Mouse (Mus musculus) lung, postnatal 0 days (tissue): ENCODE results near the gene Pald1. TPM values are rescaled to one million over a fixed set of nuclear protein-coding genes. Genes with fewer than 3 reads are reported as not detected.

Experiments
- ATAC-seq: fragments of 200-750 bp; cut with Nextera tagmentation; 2 replicates; pipeline ENCODE4 v1.8.0; 2017; ENCODE audit warnings: moderate library complexity
- DNase-seq: peaks from one replicate; pipeline ENCODE4 v3.0.0-alpha.2; 2016; ENCODE audit warnings: low spot score
- H3K27ac ChIP-seq: fragments of 300-500 bp; sonication (generic); 2 replicates; pipeline ENCODE4 v1.5.1; 2014; ENCODE audit warnings: antibody characterized with exemption, mild to moderate bottlenecking, low read length, mixed read lengths
- H3K27me3 ChIP-seq: fragments of 300-500 bp; sonication (generic); replicated peaks from 2 replicates; pipeline ENCODE4 v1.6.1; 2014; ENCODE audit warnings: low read length, mixed read lengths; ENCODE audit not compliant: insufficient read depth
- H3K36me3 ChIP-seq: fragments of 300-500 bp; sonication (generic); 2 replicates; pipeline ENCODE4 v1.6.1; 2014; ENCODE audit warnings: low read length, mixed read lengths; ENCODE audit not compliant: insufficient read depth
- H3K4me1 ChIP-seq: fragments of 300-500 bp; sonication (generic); 2 replicates; pipeline ENCODE4 v1.6.1; 2014; ENCODE audit warnings: antibody characterized with exemption, low read depth, low read length, mixed read lengths; ENCODE audit not compliant: insufficient read depth
- H3K4me2 ChIP-seq: fragments of 300-500 bp; sonication (generic); replicated peaks from 2 replicates; pipeline ENCODE4 v1.6.1; 2014; ENCODE audit warnings: low read depth, mild to moderate bottlenecking, low read length, moderate library complexity, mixed read lengths
- H3K4me3 ChIP-seq: fragments of 300-500 bp; sonication (generic); 2 replicates; pipeline ENCODE4 v1.5.1; 2014; ENCODE audit warnings: low read depth, low read length
- H3K9ac ChIP-seq: fragments of 300-500 bp; sonication (generic); replicated peaks from 2 replicates; pipeline ENCODE4 v1.6.1; 2014; ENCODE audit warnings: low read depth, mild to moderate bottlenecking
- H3K9me3 ChIP-seq: fragments of 300-500 bp; sonication (generic); 2 replicates; pipeline ENCODE4 v1.6.1; 2016; ENCODE audit warnings: low read length, mixed read lengths
- CTCF ChIP-seq: IDR thresholded peaks from 2 replicates; pipeline ENCODE4 v1.5.1; 2016; ENCODE audit warnings: antibody characterized with exemption, mild to moderate bottlenecking
- EP300 ChIP-seq: IDR thresholded peaks from 2 replicates; pipeline ENCODE4 v1.6.1; 2016; ENCODE audit warnings: antibody characterized with exemption, mild to moderate bottlenecking, control low read depth
- WGBS: fragments of 180-500 bp; shearing (Covaris S2); extraction: QIAGEN DNeasy Blood & Tissue Kit; methylation state at CpG from one replicate; pipeline ENCODE4 v1.1.7; 2014; 5-methylcytosine and 5-hydroxymethylcytosine counted together
- polyA plus RNA-seq: library from polyadenylated mRNA; unstranded; fragments of >200 nt; fragmentation: Nextera tagmentation; extraction: Ambion mirVana; gene quantifications from 2 replicates; pipeline ENCODE4 v1.2.1, GENCODE M21; 2015

Gene Pald1
- polyA plus RNA-seq, 1 experiment from 2014 or later, result 30.4 TPM

DNA sequence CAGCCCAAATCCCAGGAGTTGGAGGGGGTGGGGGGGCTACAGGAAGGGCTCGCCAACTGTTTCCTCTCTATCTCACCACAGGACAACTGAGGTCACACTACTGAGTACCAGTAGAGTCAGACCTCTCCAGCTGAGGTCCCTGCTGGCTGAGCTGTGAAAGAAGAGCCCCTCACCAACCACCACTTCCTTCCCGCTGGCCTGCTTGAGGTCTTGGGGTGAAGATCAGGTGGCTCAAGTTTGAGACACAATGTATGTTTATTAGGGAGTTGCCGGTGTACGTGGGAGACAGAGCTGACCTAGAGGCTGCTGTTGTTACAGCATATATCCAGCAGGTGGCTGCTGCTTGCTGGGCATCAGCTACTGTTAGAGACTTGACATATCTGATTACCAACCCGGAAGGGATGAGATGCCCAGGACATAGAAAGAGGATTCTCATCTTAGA lies 107.6 kb downstream of the Pald1 start:
- no peak overlapping the region for H3K9ac ChIP-seq
- TF ChIP-seq EP300 (no peak), CTCF (peak; percentile 89)
- DNase-seq (peak; percentile 75), ATAC-seq (peak; percentile 16; the same call in 1 of the 2 replicates)
- no peak overlapping the region for H3K4me3 ChIP-seq
- H3K9me3 ChIP-seq, result no peaks in the 10 kb centered on the region
- H3K4me1 ChIP-seq, result no peaks in the 10 kb centered on the region
- H3K4me2 ChIP-seq, result no peak overlapping the region
- H3K27me3 ChIP-seq, result 0 out of 2 replicates have a peak, but pooled peaks cover 5% of the 10 kb centered on the region
- WGBS, result 2% methylated on average over 5 of the region's 5 CpGs
- no peak overlapping the region for H3K27ac ChIP-seq
- no peaks in the 10 kb centered on the region for H3K36me3 ChIP-seq

DNA sequence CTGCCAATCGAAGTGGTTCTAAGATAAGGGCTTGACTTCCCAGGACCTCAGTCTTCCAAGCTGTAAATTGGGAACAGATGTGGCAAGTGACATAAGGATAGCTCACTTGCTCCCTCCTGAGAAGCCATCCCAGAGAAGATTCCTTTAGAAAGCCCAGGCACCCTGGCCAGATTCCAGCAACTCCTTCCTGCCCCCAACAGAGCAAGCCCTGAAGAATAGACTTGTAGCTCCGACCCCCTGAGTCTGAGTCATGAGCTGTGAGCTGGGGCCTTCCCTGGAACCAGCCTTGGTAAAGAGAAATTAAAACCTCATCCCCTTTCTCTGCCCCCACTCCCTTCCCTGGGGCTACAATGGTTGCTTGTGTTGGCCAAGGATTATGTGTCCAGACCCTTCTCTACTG lies 108.8 kb downstream of the Pald1 start:
- Histone ChIP-seq H3K4me2 (no peak overlapping the region), H3K4me1 (no peaks in the 10 kb centered on the region), H3K9me3 (no peaks in the 10 kb centered on the region), H3K27ac (no peak overlapping the region), H3K9ac (no peak overlapping the region), H3K27me3 (0 out of 2 replicates have a peak, but pooled peaks cover 5% of the 10 kb centered on the region), H3K36me3 (no peaks in the 10 kb centered on the region), H3K4me3 (no peak overlapping the region)
- peak; percentile 8 for DNase-seq
- no peak for ATAC-seq
- TF ChIP-seq CTCF (no peak), EP300 (no peak)
- 45% methylated on average over 2 of the region's 2 CpGs for WGBS

DNA sequence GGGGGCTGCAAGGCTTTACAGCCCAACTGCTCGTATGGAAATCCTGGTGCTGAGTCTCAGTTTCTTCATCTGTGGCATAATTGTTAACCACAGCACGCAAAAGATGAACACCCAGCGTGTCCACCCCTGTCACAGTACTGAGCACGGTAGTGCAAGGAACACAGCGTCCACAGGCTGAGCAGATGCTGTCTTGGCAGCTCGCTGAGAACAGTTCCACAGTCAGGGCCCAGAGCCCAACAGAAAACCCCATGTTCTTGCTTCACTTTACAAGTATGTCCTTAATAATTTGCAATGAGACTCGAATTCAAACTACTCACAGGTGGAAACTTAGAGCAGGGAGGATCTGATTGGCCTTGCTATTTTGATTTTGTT lies 109.5 kb downstream of the Pald1 start:
- DNase-seq (peak; percentile 51), ATAC-seq (peak; percentile 58)
- 47% methylated on average over 7 of the region's 7 CpGs for WGBS
- Histone ChIP-seq H3K9me3 (no peaks in the 10 kb centered on the region), H3K4me1 (no peaks in the 10 kb centered on the region), H3K9ac (peak overlapping the region; percentile 50; the same call in 1 of the 2 replicates), H3K27me3 (0 out of 2 replicates have a peak, but pooled peaks cover 5% of the 10 kb centered on the region), H3K36me3 (no peaks in the 10 kb centered on the region), H3K4me3 (0 out of 2 replicates have a peak overlapping the region, but pooled peaks have one; percentile 45), H3K4me2 (peak overlapping the region; percentile 90), H3K27ac (peak overlapping the region; percentile 72; the same call in 1 of the 2 replicates)
- TF ChIP-seq CTCF (no peak), EP300 (no peak)

DNA sequence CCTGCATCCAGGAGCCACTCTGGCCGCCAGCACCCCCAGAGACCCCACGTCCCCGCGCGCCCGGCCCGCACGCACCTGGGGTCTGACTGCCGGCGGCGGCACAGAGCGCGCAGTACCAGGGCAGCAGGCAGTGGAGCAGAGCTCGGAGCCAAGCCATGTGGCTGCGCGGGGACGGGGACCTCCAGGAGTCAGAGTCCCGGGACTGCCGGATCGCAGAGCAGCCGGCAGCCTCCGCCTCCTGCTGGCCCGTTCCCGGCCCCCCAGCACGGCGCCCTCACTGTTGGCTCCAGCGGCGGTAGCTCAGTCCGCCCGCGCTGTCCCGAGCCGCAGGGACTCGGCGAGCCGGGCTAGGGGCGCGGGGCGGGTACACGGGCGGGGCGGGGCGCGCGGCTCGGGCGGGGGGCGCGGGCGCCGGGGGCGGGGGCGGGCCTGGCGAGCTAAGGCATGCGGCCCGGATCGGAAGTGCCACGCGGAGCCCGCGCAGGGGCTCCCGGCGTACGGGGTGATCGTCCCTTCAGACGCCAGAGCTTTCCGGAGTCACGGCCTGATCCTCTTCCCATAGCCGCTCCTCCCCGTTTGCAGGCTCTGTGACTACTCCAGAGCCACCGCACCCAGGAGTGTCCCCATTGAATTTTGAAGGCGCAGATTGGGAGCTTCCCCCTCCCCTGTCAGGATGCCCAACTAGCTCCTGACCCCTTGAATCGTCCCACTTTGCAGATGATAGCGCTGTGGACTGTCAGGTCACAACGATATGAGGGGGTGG lies 110.1 kb downstream of the Pald1 start, which contains the start of gene Adamts14:
Gene Adamts14, minus strand, starts transcription at position 358 of the 763 bp plus-strand sequence.
- Histone ChIP-seq H3K36me3 (no peaks in the 10 kb centered on the region), H3K4me2 (peak within 1 kb of the TSS; percentile 90), H3K27me3 (0 out of 2 replicates have a peak, but pooled peaks cover 5% of the 10 kb centered on the region), H3K4me1 (no peaks in the 10 kb centered on the region), H3K9ac (peak within 1 kb of the TSS; percentile 50), H3K27ac (peak within 1 kb of the TSS; percentile 72), H3K9me3 (no peaks in the 10 kb centered on the region), H3K4me3 (peak within 1 kb of the TSS; percentile 45)
- peak; percentile 31 for TF ChIP-seq CTCF
- no peak for TF ChIP-seq EP300
- 2% methylated on average over 67 of the region's 75 CpGs for WGBS
- ATAC-seq (peak; percentile 68), DNase-seq (peak; percentile 47)

DNA sequence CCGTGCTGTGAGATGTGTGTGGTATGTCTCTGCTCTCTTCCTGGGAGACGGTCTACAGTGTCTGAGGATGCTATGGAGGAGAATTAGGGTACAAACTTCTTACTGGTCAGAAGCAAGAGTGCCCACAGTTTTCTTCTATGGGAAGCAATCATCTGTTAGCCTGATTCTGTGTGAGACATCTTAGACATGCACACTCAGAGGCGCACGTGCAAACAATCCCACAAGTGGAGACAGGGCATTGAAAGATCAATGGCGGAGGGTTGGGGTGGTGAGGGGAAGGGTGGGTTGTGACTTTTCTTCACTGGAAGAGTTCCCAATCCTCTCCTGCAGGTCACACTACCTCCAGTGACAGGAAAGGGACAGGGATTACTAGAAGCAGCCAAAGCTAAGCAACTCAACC lies 110.7 kb downstream of the Pald1 start:
- peak overlapping the region; percentile 50 for H3K9ac ChIP-seq
- H3K36me3 ChIP-seq, result no peaks in the 10 kb centered on the region
- H3K27ac ChIP-seq, result no peak overlapping the region; the same call in 1 of the 2 replicates
- ATAC-seq, result no peak
- TF ChIP-seq CTCF, result no peak
- TF ChIP-seq EP300, result no peak
- H3K4me3 ChIP-seq, result peak overlapping the region; percentile 45
- no peaks in the 10 kb centered on the region for H3K9me3 ChIP-seq
- DNase-seq, result no peak
- 0 out of 2 replicates have a peak, but pooled peaks cover 5% of the 10 kb centered on the region for H3K27me3 ChIP-seq
- no peaks in the 10 kb centered on the region for H3K4me1 ChIP-seq
- WGBS, result 41% methylated on average over 5 of the region's 5 CpGs
- H3K4me2 ChIP-seq, result peak overlapping the region; percentile 90

- DNase-seq, result peak; percentile 25
- ATAC-seq, result no peak
- Histone ChIP-seq H3K4me1 (no peaks in the 10 kb centered on the region), H3K27me3 (0 out of 2 replicates have a peak, but pooled peaks cover 5% of the 10 kb centered on the region), H3K4me2 (peak overlapping the region; percentile 90; the same call in 1 of the 2 replicates), H3K36me3 (no peaks in the 10 kb centered on the region), H3K9me3 (no peaks in the 10 kb centered on the region), H3K27ac (no peak overlapping the region), H3K9ac (no peak overlapping the region), H3K4me3 (no peak overlapping the region)
- TF ChIP-seq EP300, result no peak
- no peak for TF ChIP-seq CTCF
- 44% methylated on average over 8 of the region's 8 CpGs for WGBS
These were observed 111.2 kb downstream of the Pald1 start for GRCm38 (mm10) chr10:61272089-61272626.

Other genes starting within 250 kb of the Pald1 start
- gene Sgpl1, start 235.8 kb downstream of the Pald1 start, polyA plus RNA-seq, result 33.7 and 36.3 TPM in 2 replicates
- 2.1 and 2.5 TPM in 2 replicates for gene Tbata, start 211.6 kb downstream of the Pald1 start, polyA plus RNA-seq
- 1.5 and 1.8 TPM in 2 replicates for gene Adamts14, start 110.1 kb downstream of the Pald1 start, polyA plus RNA-seq
- gene Prf1, start 85.7 kb downstream of the Pald1 start, polyA plus RNA-seq, result 0.08 and 0.17 TPM in 2 replicates
- 0.37 TPM in 2 replicates for gene Nodal, start 34.4 kb upstream of the Pald1 start, polyA plus RNA-seq
- 61.3 and 62.5 TPM in 2 replicates for gene Eif4ebp2, start 69.1 kb upstream of the Pald1 start, polyA plus RNA-seq
- gene Lrrc20, start 92.3 kb upstream of the Pald1 start, polyA plus RNA-seq, result 5.8 and 6.6 TPM in 2 replicates
- gene Npffr1, start 212.0 kb upstream of the Pald1 start, polyA plus RNA-seq, result 0.19 and 0.54 TPM in 2 replicates